Mouse (Mus musculus) stomach, postnatal 0 days (tissue): ENCODE measurements at regions not wholly inside any gene's neighbourhood (a gene's known extent, or its start where the extent isn't known, plus 50 kb on each side); places are given as distances from the start of the nearest gene placed in this dataset.

Source experiments
- ATAC-seq: fragments of 200-750 bp; cut with Nextera tagmentation; 2 replicates; pipeline ENCODE4 v1.8.0; 2017; ENCODE audit not compliant: low FRiP score, low TSS enrichment
- DNase-seq: peaks from one replicate; pipeline ENCODE4 v3.0.0-alpha.2; 2016; ENCODE audit warnings: low spot score
- H3K27ac ChIP-seq: fragments of 300-500 bp; sonication (generic); replicated peaks from 2 replicates; pipeline ENCODE4 v1.5.1; 2014; ENCODE audit warnings: mild to moderate bottlenecking, control low read depth
- H3K27me3 ChIP-seq: fragments of 300-500 bp; sonication (generic); 2 replicates; pipeline ENCODE4 v1.6.1; 2014; ENCODE audit warnings: low read length; ENCODE audit not compliant: control insufficient read depth, insufficient read depth
- H3K36me3 ChIP-seq: fragments of 300-500 bp; sonication (generic); 2 replicates; pipeline ENCODE4 v1.6.1; 2014; ENCODE audit warnings: low read length, mixed read lengths; ENCODE audit not compliant: control insufficient read depth, insufficient read depth
- H3K4me1 ChIP-seq: fragments of 300-500 bp; sonication (generic); replicated peaks from 2 replicates; pipeline ENCODE4 v1.6.1; 2014; ENCODE audit warnings: antibody characterized with exemption; ENCODE audit not compliant: control insufficient read depth, insufficient read depth
- H3K4me2 ChIP-seq: fragments of 300-500 bp; sonication (generic); replicated peaks from 2 replicates; pipeline ENCODE4 v1.6.1; 2014; ENCODE audit warnings: low read depth, mild to moderate bottlenecking, control low read depth, moderate library complexity
- H3K4me3 ChIP-seq: fragments of 300-500 bp; sonication (generic); 2 replicates; pipeline ENCODE4 v1.5.1; 2014; ENCODE audit warnings: low read depth, low read length, control low read depth
- H3K9ac ChIP-seq: fragments of 300-500 bp; sonication (generic); 2 replicates; pipeline ENCODE4 v1.6.1; 2014; ENCODE audit warnings: mild to moderate bottlenecking, low read length, control low read depth, mixed read lengths
- H3K9me3 ChIP-seq: fragments of 300-500 bp; sonication (generic); 2 replicates; pipeline ENCODE4 v1.6.1; 2016; ENCODE audit warnings: low read length; ENCODE audit not compliant: control insufficient read depth
- CTCF ChIP-seq: IDR thresholded peaks from 2 replicates; pipeline ENCODE4 v1.5.1; 2016; ENCODE audit warnings: antibody characterized with exemption, low read depth, mild to moderate bottlenecking, moderate library complexity
- EP300 ChIP-seq: optimal IDR thresholded peaks from 2 replicates; pipeline ENCODE3; 2016; ENCODE audit warnings: antibody characterized with exemption
- WGBS: fragments of 180-500 bp; shearing (Covaris S2); extraction: QIAGEN DNeasy Blood & Tissue Kit; methylation state at CpG from one replicate; pipeline ENCODE4 v1.1.7; 2014; 5-methylcytosine and 5-hydroxymethylcytosine counted together

DNA sequence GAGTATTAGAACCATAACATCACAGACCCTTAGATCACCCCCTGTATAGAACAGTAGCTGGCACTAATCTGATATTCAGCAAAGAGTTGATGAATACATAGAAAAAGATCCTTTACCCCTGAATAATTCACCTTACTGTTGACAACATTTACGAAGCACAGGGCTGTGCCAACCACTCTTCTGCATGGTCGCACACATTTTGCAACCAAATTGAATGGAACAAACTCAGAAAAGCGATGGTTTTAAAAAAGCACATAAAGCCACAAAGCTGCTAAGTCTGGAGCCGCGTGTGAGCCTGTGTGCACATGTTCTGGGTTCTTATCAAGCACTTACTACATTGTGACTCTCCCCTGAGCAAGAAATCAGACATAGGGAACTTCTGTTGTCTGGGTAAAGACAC, 397.6 kb upstream of the Clint1 start:
- 85% methylated on average over 5 of the region's 5 CpGs for WGBS
- no peak overlapping the region for H3K9ac ChIP-seq
- no peaks in the 10 kb centered on the region for H3K9me3 ChIP-seq
- H3K4me1 ChIP-seq: no peaks in the 10 kb centered on the region
- no peak overlapping the region for H3K27ac ChIP-seq
- H3K27me3 ChIP-seq: no peaks in the 10 kb centered on the region
- TF ChIP-seq CTCF (no peak), EP300 (no peak)
- no peaks in the 10 kb centered on the region for H3K36me3 ChIP-seq
- ATAC-seq (no peak), DNase-seq (no peak)
- H3K4me3 ChIP-seq: no peak overlapping the region
- H3K4me2 ChIP-seq: no peak overlapping the region

GRCm38 (mm10) chr11:45454933-45455332, 396.9 kb upstream of the Clint1 start:
- Histone ChIP-seq H3K9me3 (no peaks in the 10 kb centered on the region), H3K36me3 (no peaks in the 10 kb centered on the region), H3K4me2 (no peak overlapping the region), H3K4me1 (no peaks in the 10 kb centered on the region), H3K9ac (no peak overlapping the region), H3K27me3 (no peaks in the 10 kb centered on the region), H3K27ac (no peak overlapping the region), H3K4me3 (no peak overlapping the region)
- DNase-seq (no peak), ATAC-seq (no peak)
- 86% methylated on average over 3 of the region's 3 CpGs for WGBS
- no peak for TF ChIP-seq EP300
- no peak for TF ChIP-seq CTCF

- Histone ChIP-seq H3K27ac (no peak overlapping the region), H3K9ac (no peak overlapping the region), H3K36me3 (no peaks in the 10 kb centered on the region), H3K27me3 (no peaks in the 10 kb centered on the region), H3K4me3 (no peak overlapping the region), H3K4me1 (no peaks in the 10 kb centered on the region), H3K4me2 (no peak overlapping the region), H3K9me3 (no peaks in the 10 kb centered on the region)
- no peak for DNase-seq
- no peak for ATAC-seq
- TF ChIP-seq CTCF: no peak
- 34% methylated on average over 3 of the region's 3 CpGs for WGBS
These were observed 395.1 kb upstream of the Clint1 start for GRCm38 (mm10) chr11:45456724-45457123.

- Histone ChIP-seq H3K27me3 (no peaks in the 10 kb centered on the region), H3K4me2 (no peak overlapping the region), H3K4me1 (no peaks in the 10 kb centered on the region), H3K4me3 (no peak overlapping the region), H3K9me3 (no peaks in the 10 kb centered on the region), H3K36me3 (no peaks in the 10 kb centered on the region), H3K9ac (no peak overlapping the region), H3K27ac (no peak overlapping the region)
- ATAC-seq (no peak), DNase-seq (no peak)
- WGBS: 69% methylated on average over 4 of the region's 4 CpGs
- no peak for TF ChIP-seq EP300
- no peak for TF ChIP-seq CTCF
These were observed 394.3 kb upstream of the Clint1 start for GRCm38 (mm10) chr11:45457597-45457996.

DNA sequence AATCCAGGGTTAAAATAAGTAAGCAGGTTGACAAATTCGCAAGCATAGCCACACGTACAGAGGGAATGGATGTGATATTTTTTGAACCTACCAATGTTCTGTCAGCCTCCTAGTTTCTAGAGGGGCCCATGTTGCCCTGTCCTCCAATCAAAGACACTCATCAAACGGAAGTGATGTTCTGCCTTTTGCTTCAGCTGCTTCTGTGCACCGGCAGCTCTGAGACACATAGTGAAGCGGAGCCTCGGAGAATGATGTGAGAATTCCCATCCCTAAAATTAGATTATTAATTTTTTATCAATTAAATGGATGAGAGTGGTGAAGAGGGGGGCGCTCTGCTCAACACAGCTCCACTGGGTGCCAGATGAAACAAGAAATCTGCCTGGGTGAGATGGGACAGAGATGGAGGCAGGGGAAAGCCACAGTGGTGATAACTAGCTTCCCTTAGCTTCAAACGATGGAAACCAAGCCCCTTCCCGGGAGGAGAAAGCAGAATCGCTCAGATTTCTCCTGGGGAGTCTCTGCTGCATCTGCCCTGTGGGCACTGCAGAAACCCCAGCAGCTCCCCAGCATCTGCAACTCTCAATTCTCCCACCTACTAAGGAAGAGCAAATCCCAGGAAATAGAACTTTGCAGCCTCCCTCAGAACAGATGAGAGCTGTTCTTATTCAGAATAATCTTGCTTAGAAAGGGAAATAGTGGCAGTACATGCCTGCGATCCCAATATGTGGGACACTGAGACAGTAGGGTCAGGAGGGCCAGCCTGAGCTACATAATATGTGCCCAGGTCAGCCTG, 391.7 kb upstream of the Clint1 start:
- no peak overlapping the region for H3K4me3 ChIP-seq
- TF ChIP-seq EP300 (no peak), CTCF (no peak)
- no peaks in the 10 kb centered on the region for H3K27me3 ChIP-seq
- no peaks in the 10 kb centered on the region for H3K36me3 ChIP-seq
- no peak overlapping the region for H3K27ac ChIP-seq
- no peak overlapping the region for H3K9ac ChIP-seq
- H3K4me2 ChIP-seq: no peak overlapping the region
- no peaks in the 10 kb centered on the region for H3K9me3 ChIP-seq
- H3K4me1 ChIP-seq: no peaks in the 10 kb centered on the region
- DNase-seq (no peak), ATAC-seq (no peak)
- 78% methylated on average over 11 of the region's 11 CpGs for WGBS

DNA sequence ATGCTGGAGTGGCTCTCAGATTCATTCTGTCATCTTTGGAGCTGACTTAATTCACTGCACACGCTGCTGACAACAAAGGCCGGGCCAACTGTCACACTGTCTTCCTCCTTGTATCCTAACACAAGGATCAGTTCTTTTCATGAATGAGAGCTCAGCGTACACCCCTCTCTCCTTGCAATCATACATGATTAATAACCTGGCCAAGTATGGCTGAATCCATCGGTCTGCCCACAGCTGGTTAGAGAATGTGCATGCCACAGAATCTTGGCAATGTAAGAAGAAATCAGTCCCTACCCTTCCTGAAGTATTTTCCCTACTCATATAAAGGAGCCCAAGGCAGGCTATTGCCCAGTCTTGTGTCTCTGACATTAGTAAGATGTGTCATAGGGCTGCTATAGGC, 387.4 kb upstream of the Clint1 start:
- ATAC-seq (no peak), DNase-seq (peak; percentile 1)
- Histone ChIP-seq H3K4me1 (no peaks in the 10 kb centered on the region), H3K27ac (no peak overlapping the region), H3K27me3 (no peaks in the 10 kb centered on the region), H3K9ac (no peak overlapping the region), H3K4me3 (no peak overlapping the region), H3K9me3 (no peaks in the 10 kb centered on the region), H3K36me3 (no peaks in the 10 kb centered on the region), H3K4me2 (no peak overlapping the region)
- no peak for TF ChIP-seq CTCF
- no peak for TF ChIP-seq EP300
- WGBS: 64% methylated on average over 4 of the region's 4 CpGs
